Mouse (Mus musculus) kidney, postnatal 0 days (tissue): Measurements from ENCODE around the gene Khnyn. TPM values are rescaled to one million over a fixed set of nuclear protein-coding genes. Genes with fewer than 3 reads are reported as not detected.

Experiments used
- ATAC-seq: fragments of 200-750 bp; cut with Nextera tagmentation; replicated peaks from 2 replicates; pipeline ENCODE4 v1.8.0; 2017; ENCODE audit warnings: low read depth, moderate number of reproducible peaks, moderate TSS enrichment, moderate library complexity; ENCODE audit not compliant: low FRiP score
- DNase-seq: peaks from one replicate; pipeline ENCODE4 v3.0.0-alpha.2; 2016; ENCODE audit warnings: low spot score
- H3K27ac ChIP-seq: fragments of 300-500 bp; sonication (generic); 2 replicates; pipeline ENCODE4 v1.5.1; 2014; ENCODE audit warnings: mild to moderate bottlenecking
- H3K27me3 ChIP-seq: fragments of 300-500 bp; sonication (generic); 2 replicates; pipeline ENCODE4 v1.6.1; 2014; ENCODE audit warnings: low read length, mixed read lengths; ENCODE audit not compliant: insufficient read depth
- H3K36me3 ChIP-seq: fragments of 300-500 bp; sonication (generic); 2 replicates; pipeline ENCODE4 v1.6.1; 2014; ENCODE audit warnings: low read length, mixed read lengths; ENCODE audit not compliant: insufficient read depth
- H3K4me1 ChIP-seq: fragments of 300-500 bp; sonication (generic); replicated peaks from 2 replicates; pipeline ENCODE4 v1.6.1; 2014; ENCODE audit warnings: antibody characterized with exemption, low read length, mixed read lengths; ENCODE audit not compliant: insufficient read depth
- H3K4me2 ChIP-seq: fragments of 300-500 bp; sonication (generic); 2 replicates; pipeline ENCODE4 v1.6.1; 2014; ENCODE audit warnings: mild to moderate bottlenecking, low read length, moderate library complexity, mixed read lengths
- H3K4me3 ChIP-seq: fragments of 300-500 bp; sonication (generic); replicated peaks from 2 replicates; pipeline ENCODE4 v1.5.1; 2014; ENCODE audit warnings: low read depth, low read length
- H3K9ac ChIP-seq: fragments of 300-500 bp; sonication (generic); 2 replicates; pipeline ENCODE4 v1.6.1; 2014; ENCODE audit warnings: low read depth, low read length
- H3K9me3 ChIP-seq: fragments of 300-500 bp; sonication (generic); replicated peaks from 2 replicates; pipeline ENCODE4 v1.6.1; 2016; ENCODE audit warnings: low read length, inconsistent platforms, mixed read lengths
- CTCF ChIP-seq: IDR thresholded peaks from 2 replicates; pipeline ENCODE4 v1.5.1; 2016; ENCODE audit warnings: antibody characterized with exemption, low read depth, mild to moderate bottlenecking, moderate library complexity
- WGBS: fragments of 180-500 bp; shearing (Covaris S2); extraction: QIAGEN DNeasy Blood & Tissue Kit; methylation state at CpG from one replicate; pipeline ENCODE4 v1.1.7; 2014; 5-methylcytosine and 5-hydroxymethylcytosine counted together
- polyA plus RNA-seq: library from polyadenylated mRNA; unstranded; fragments of >200 nt; fragmentation: Nextera tagmentation; extraction: Ambion mirVana; gene quantifications from 2 replicates; pipeline ENCODE4 v1.2.1, GENCODE M21; 2015

The Khnyn gene
- polyA plus RNA-seq, 1 experiment from 2014 or later = 8.1 TPM

- Histone ChIP-seq H3K9me3 (no peaks in the 10 kb centered on the region), H3K9ac (no peak overlapping the region), H3K4me1 (peaks cover 5% of the 10 kb centered on the region; the same call in 1 of the 2 replicates), H3K4me3 (no peak overlapping the region), H3K36me3 (peaks cover 52% of the 10 kb centered on the region), H3K4me2 (no peak overlapping the region), H3K27ac (no peak overlapping the region), H3K27me3 (no peaks in the 10 kb centered on the region)
- no peak for DNase-seq
- TF ChIP-seq CTCF = no peak
- 90% methylated on average over 12 of the region's 12 CpGs for WGBS
- ATAC-seq = no peak
Observed at GRCm38 (mm10) chr14:55872039-55872438, 12.7 kb upstream of the Khnyn start.

GRCm38 (mm10) chr14:55872551-55872950, 12.2 kb upstream of the Khnyn start:
- no peak for TF ChIP-seq CTCF
- no peak for ATAC-seq
- no peak overlapping the region for H3K4me2 ChIP-seq

GRCm38 (mm10) chr14:55873242-55873713, 11.5 kb upstream of the Khnyn start:
- TF ChIP-seq CTCF = no peak
- Histone ChIP-seq H3K4me1 (peaks cover 5% of the 10 kb centered on the region; the same call in 1 of the 2 replicates), H3K27ac (no peak overlapping the region), H3K27me3 (no peaks in the 10 kb centered on the region), H3K4me3 (no peak overlapping the region), H3K36me3 (peaks cover 46% of the 10 kb centered on the region), H3K9me3 (no peaks in the 10 kb centered on the region), H3K4me2 (peak overlapping the region; percentile 48), H3K9ac (0 out of 2 replicates have a peak overlapping the region, but pooled peaks have one; percentile 35)
- peak; percentile 6; the same call in 1 of the 2 replicates for ATAC-seq
- 80% methylated on average over 8 of the region's 8 CpGs for WGBS
- no peak for DNase-seq

More at GRCm38 (mm10) chr14:55872551-55872950, 12.2 kb upstream of the Khnyn start:
- no peak for DNase-seq
- no peak overlapping the region for H3K9ac ChIP-seq
- peaks cover 52% of the 10 kb centered on the region for H3K36me3 ChIP-seq
- no peak overlapping the region for H3K4me3 ChIP-seq
- H3K27ac ChIP-seq = no peak overlapping the region
- H3K27me3 ChIP-seq = no peaks in the 10 kb centered on the region
- WGBS = 88% methylated on average over 17 of the region's 17 CpGs
- H3K9me3 ChIP-seq = no peaks in the 10 kb centered on the region
- H3K4me1 ChIP-seq = peaks cover 5% of the 10 kb centered on the region; the same call in 1 of the 2 replicates

- Histone ChIP-seq H3K9me3 (no peaks in the 10 kb centered on the region), H3K4me3 (no peak overlapping the region), H3K36me3 (peaks cover 39% of the 10 kb centered on the region), H3K9ac (0 out of 2 replicates have a peak overlapping the region, but pooled peaks have one; percentile 35), H3K4me1 (peaks cover 8% of the 10 kb centered on the region; the same call in 1 of the 2 replicates), H3K27me3 (no peaks in the 10 kb centered on the region), H3K27ac (0 out of 2 replicates have a peak overlapping the region, but pooled peaks have one; percentile 40), H3K4me2 (peak overlapping the region; percentile 48)
- DNase-seq (peak; percentile 82), ATAC-seq (peak; percentile 41)
- TF ChIP-seq CTCF = peak; percentile 95
- 15% methylated on average over 30 of the region's 30 CpGs for WGBS
Observed at GRCm38 (mm10) chr14:55873714-55874683, 10.7 kb upstream of the Khnyn start.

- 6% methylated on average over 14 of the region's 14 CpGs for WGBS
- Histone ChIP-seq H3K36me3 (0 out of 2 replicates have a peak, but pooled peaks cover 3% of the 10 kb centered on the region), H3K9me3 (no peaks in the 10 kb centered on the region), H3K27ac (no peak overlapping the region), H3K4me1 (peaks cover 8% of the 10 kb centered on the region; the same call in 1 of the 2 replicates), H3K4me3 (no peak overlapping the region), H3K27me3 (no peaks in the 10 kb centered on the region), H3K4me2 (peak overlapping the region; percentile 37), H3K9ac (no peak overlapping the region)
- ATAC-seq (no peak), DNase-seq (peak; percentile 73)
- no peak for TF ChIP-seq CTCF
Observed at GRCm38 (mm10) chr14:55877469-55878315, 7.1 kb upstream of the Khnyn start.
